Mouse (Mus musculus): ENCODE data around the gene Uba2. TPM values are rescaled to one million over a fixed set of nuclear protein-coding genes. Genes with fewer than 3 reads are reported as not detected.
A peak's percentile ranks its signal among the peaks of the same experiment; 100 is the strongest.
"Not testable (repeated sequence)": the region's sequence is repeated elsewhere in the genome, so short reads cannot be mapped to it uniquely, and the experiment has no call there.

Gene Uba2
- not detected in 2 replicates for polyA plus RNA-seq (2012; ENCODE audit: insufficient read depth, insufficient read length, low replicate concordance, missing spikeins)

GRCm38 (mm10) chr7:34169454-34169853, at the start of gene Uba2:
Uba2 (minus strand) TSS chr7:34169599.
- TF ChIP-seq POLR2A (IDR thresholded peaks at IDR 0.05; ENCODE audit: insufficient read depth, low read depth, low read length), result no peak
- TF ChIP-seq CTCF (IDR thresholded peaks at IDR 0.05; ENCODE audit: insufficient read depth, low read depth, low read length), result no peak
- 76% methylated on average over 3 of the region's 3 CpGs for WGBS

GRCm38 (mm10) chr7:34218496-34218895, 49.1 kb upstream of the Uba2 start:
- TF ChIP-seq POLR2A (IDR thresholded peaks at IDR 0.05; ENCODE audit: insufficient read depth, low read depth, low read length) (no peak), CTCF (IDR thresholded peaks at IDR 0.05; ENCODE audit: insufficient read depth, low read depth, low read length) (no peak)
- H3K4me1 ChIP-seq (ENCODE audit: control insufficient read depth, insufficient read depth, low read length), result peaks cover 3% of the 10 kb centered on the region; the same call in 1 of the 2 replicates
- no peak overlapping the region for H3K27ac ChIP-seq (ENCODE audit: insufficient read depth, low read depth, low read length)
- H3K4me3 ChIP-seq (ENCODE audit: insufficient read depth, low read depth, low read length), result no peak overlapping the region
- 84% methylated on average over 1 of the region's 1 CpGs for WGBS

More at GRCm38 (mm10) chr7:34169454-34169853, at the start of gene Uba2:
- H3K4me1 ChIP-seq (ENCODE audit: control insufficient read depth, insufficient read depth, low read length), result peaks cover 2% of the 10 kb centered on the region; the same call in 1 of the 2 replicates
- H3K4me3 ChIP-seq (ENCODE audit: insufficient read depth, low read depth, low read length), result peak within 1 kb of the TSS; percentile 85
- H3K27ac ChIP-seq (ENCODE audit: insufficient read depth, low read depth, low read length), result 0 out of 2 replicates have a peak within 1 kb of the TSS, but pooled peaks have one; percentile 16

- Histone ChIP-seq H3K27ac (ENCODE audit: insufficient read depth, low read depth, low read length) (no peak overlapping the region), H3K4me3 (ENCODE audit: insufficient read depth, low read depth, low read length) (no peak overlapping the region), H3K4me1 (ENCODE audit: control insufficient read depth, insufficient read depth, low read length) (peaks cover 2% of the 10 kb centered on the region; the same call in 1 of the 2 replicates)
- WGBS, result 93% methylated on average over 10 of the region's 10 CpGs
- no peak for TF ChIP-seq POLR2A (IDR thresholded peaks at IDR 0.05; ENCODE audit: insufficient read depth, low read depth, low read length)
- no peak for TF ChIP-seq CTCF (IDR thresholded peaks at IDR 0.05; ENCODE audit: insufficient read depth, low read depth, low read length)
Observed at GRCm38 (mm10) chr7:34216474-34216873, 47.1 kb upstream of the Uba2 start.

GRCm38 (mm10) chr7:34215481-34215880, 46.1 kb upstream of the Uba2 start:
- Histone ChIP-seq H3K4me3 (ENCODE audit: insufficient read depth, low read depth, low read length) (no peak overlapping the region), H3K4me1 (ENCODE audit: control insufficient read depth, insufficient read depth, low read length) (no peaks in the 10 kb centered on the region), H3K27ac (ENCODE audit: insufficient read depth, low read depth, low read length) (no peak overlapping the region)
- 91% methylated on average over 9 of the region's 9 CpGs for WGBS
- TF ChIP-seq POLR2A (IDR thresholded peaks at IDR 0.05; ENCODE audit: insufficient read depth, low read depth, low read length) (no peak), CTCF (IDR thresholded peaks at IDR 0.05; ENCODE audit: insufficient read depth, low read depth, low read length) (no peak)

GRCm38 (mm10) chr7:34214644-34215043, 45.2 kb upstream of the Uba2 start:
- Histone ChIP-seq H3K27ac (ENCODE audit: insufficient read depth, low read depth, low read length) (no peak overlapping the region), H3K4me1 (ENCODE audit: control insufficient read depth, insufficient read depth, low read length) (no peaks in the 10 kb centered on the region), H3K4me3 (ENCODE audit: insufficient read depth, low read depth, low read length) (no peak overlapping the region)
- WGBS, result 76% methylated on average over 8 of the region's 8 CpGs
- no peak for TF ChIP-seq POLR2A (IDR thresholded peaks at IDR 0.05; ENCODE audit: insufficient read depth, low read depth, low read length)

GRCm38 (mm10) chr7:34213281-34213680, 43.9 kb upstream of the Uba2 start:
- TF ChIP-seq POLR2A (IDR thresholded peaks at IDR 0.05; ENCODE audit: insufficient read depth, low read depth, low read length) (no peak), CTCF (IDR thresholded peaks at IDR 0.05; ENCODE audit: insufficient read depth, low read depth, low read length) (no peak)
- Histone ChIP-seq H3K27ac (ENCODE audit: insufficient read depth, low read depth, low read length) (no peak overlapping the region), H3K4me1 (ENCODE audit: control insufficient read depth, insufficient read depth, low read length) (no peaks in the 10 kb centered on the region), H3K4me3 (ENCODE audit: insufficient read depth, low read depth, low read length) (no peak overlapping the region)
- WGBS, result 91% methylated on average over 7 of the region's 7 CpGs

- TF ChIP-seq POLR2A (IDR thresholded peaks at IDR 0.05; ENCODE audit: insufficient read depth, low read depth, low read length) (no peak), CTCF (IDR thresholded peaks at IDR 0.05; ENCODE audit: insufficient read depth, low read depth, low read length) (no peak)
- H3K27ac ChIP-seq (ENCODE audit: insufficient read depth, low read depth, low read length), result no peak overlapping the region
- no peaks in the 10 kb centered on the region for H3K4me1 ChIP-seq (ENCODE audit: control insufficient read depth, insufficient read depth, low read length)
- 88% methylated on average over 9 of the region's 9 CpGs for WGBS
- H3K4me3 ChIP-seq (ENCODE audit: insufficient read depth, low read depth, low read length), result no peak overlapping the region
Observed at GRCm38 (mm10) chr7:34208027-34208745, 38.8 kb upstream of the Uba2 start.

GRCm38 (mm10) chr7:34206331-34206730, 36.9 kb upstream of the Uba2 start:
- H3K4me3 ChIP-seq (ENCODE audit: insufficient read depth, low read depth, low read length), result no peak overlapping the region
- TF ChIP-seq CTCF (IDR thresholded peaks at IDR 0.05; ENCODE audit: insufficient read depth, low read depth, low read length) (no peak), POLR2A (IDR thresholded peaks at IDR 0.05; ENCODE audit: insufficient read depth, low read depth, low read length) (no peak)
- H3K27ac ChIP-seq (ENCODE audit: insufficient read depth, low read depth, low read length), result no peak overlapping the region
- 93% methylated on average over 6 of the region's 6 CpGs for WGBS
- no peaks in the 10 kb centered on the region for H3K4me1 ChIP-seq (ENCODE audit: control insufficient read depth, insufficient read depth, low read length)

GRCm38 (mm10) chr7:34202147-34202546, 32.7 kb upstream of the Uba2 start:
- H3K4me1 ChIP-seq (ENCODE audit: control insufficient read depth, insufficient read depth, low read length); H3K4me3 ChIP-seq (ENCODE audit: insufficient read depth, low read depth, low read length); H3K27ac ChIP-seq (ENCODE audit: insufficient read depth, low read depth, low read length): not testable (repeated sequence)
- WGBS, result 96% methylated on average over 10 of the region's 10 CpGs
